Mouse (Mus musculus): ENCODE data around the gene Topaz1. TPM values are rescaled to one million over a fixed set of nuclear protein-coding genes. Genes with fewer than 3 reads are reported as not detected.

Topaz1 gene
- polyA plus RNA-seq, 2 experiments = not detected

- Histone ChIP-seq H3K4me1 (ENCODE audit: control insufficient read depth, insufficient read depth, low read length) (no peaks in the 10 kb centered on the region), H3K9me3 (ENCODE audit: control insufficient read depth, low read length) (no peaks in the 10 kb centered on the region), H3K27me3 (ENCODE audit: control insufficient read depth, insufficient read depth, low read length) (no peaks in the 10 kb centered on the region), H3K4me2 (replicated peaks; ENCODE audit: low read depth, low read length, severe bottlenecking) (no peak overlapping the region), H3K36me3 (ENCODE audit: control insufficient read depth, insufficient read depth, low read length) (no peaks in the 10 kb centered on the region), H3K27ac (replicated peaks; ENCODE audit: low read depth, low read length) (no peak overlapping the region), H3K4me3 (replicated peaks; ENCODE audit: low read length) (no peak overlapping the region), H3K9ac (ENCODE audit: low read depth, low read length, severe bottlenecking) (no peak overlapping the region)
- 75% methylated on average over 6 of the region's 7 CpGs for WGBS
- DNase-seq (ENCODE audit: low spot score) (no peak), ATAC-seq (ENCODE audit: low FRiP score, low read depth) (no peak)
- no peak for TF ChIP-seq POLR2A (IDR thresholded peaks at IDR 0.05; ENCODE audit: borderline replicate concordance, extremely low read depth, insufficient read depth, insufficient read length)
Observed at GRCm38 (mm10) chr9:122734934-122735333, 12.2 kb upstream of the Topaz1 start.

- peak; percentile 14 for DNase-seq (ENCODE audit: low spot score)
- TF ChIP-seq POLR2A (IDR thresholded peaks at IDR 0.05; ENCODE audit: borderline replicate concordance, extremely low read depth, insufficient read depth, insufficient read length) = no peak
- Histone ChIP-seq H3K4me3 (replicated peaks; ENCODE audit: low read length) (no peak overlapping the region), H3K9me3 (ENCODE audit: control insufficient read depth, low read length) (no peaks in the 10 kb centered on the region), H3K4me1 (ENCODE audit: control insufficient read depth, insufficient read depth, low read length) (no peaks in the 10 kb centered on the region), H3K36me3 (ENCODE audit: control insufficient read depth, insufficient read depth, low read length) (no peaks in the 10 kb centered on the region), H3K9ac (ENCODE audit: low read depth, low read length, severe bottlenecking) (no peak overlapping the region), H3K4me2 (replicated peaks; ENCODE audit: low read depth, low read length, severe bottlenecking) (no peak overlapping the region), H3K27me3 (ENCODE audit: control insufficient read depth, insufficient read depth, low read length) (no peaks in the 10 kb centered on the region), H3K27ac (replicated peaks; ENCODE audit: low read depth, low read length) (no peak overlapping the region)
- 63% methylated on average over 2 of the region's 2 CpGs for WGBS
- 0 out of 2 replicates have a peak, but pooled peaks have one; percentile 12 for ATAC-seq (ENCODE audit: low FRiP score, low read depth)
Observed at GRCm38 (mm10) chr9:122736001-122736400, 11.1 kb upstream of the Topaz1 start.

- DNase-seq (ENCODE audit: low spot score) (peak; percentile 90), ATAC-seq (ENCODE audit: low FRiP score, low read depth) (no peak)
- no peak for TF ChIP-seq POLR2A (IDR thresholded peaks at IDR 0.05; ENCODE audit: borderline replicate concordance, extremely low read depth, insufficient read depth, insufficient read length)
- H3K4me1 ChIP-seq (ENCODE audit: control insufficient read depth, insufficient read depth, low read length) = no peaks in the 10 kb centered on the region
- H3K4me3 ChIP-seq (replicated peaks; ENCODE audit: low read length) = no peak overlapping the region
- no peak overlapping the region for H3K9ac ChIP-seq (ENCODE audit: low read depth, low read length, severe bottlenecking)
- H3K27me3 ChIP-seq (ENCODE audit: control insufficient read depth, insufficient read depth, low read length) = no peaks in the 10 kb centered on the region
- WGBS = 13% methylated on average over 4 of the region's 4 CpGs
- H3K36me3 ChIP-seq (ENCODE audit: control insufficient read depth, insufficient read depth, low read length) = no peaks in the 10 kb centered on the region
- no peaks in the 10 kb centered on the region for H3K9me3 ChIP-seq (ENCODE audit: control insufficient read depth, low read length)
- no peak overlapping the region for H3K27ac ChIP-seq (replicated peaks; ENCODE audit: low read depth, low read length)
- H3K4me2 ChIP-seq (replicated peaks; ENCODE audit: low read depth, low read length, severe bottlenecking) = no peak overlapping the region
Observed at GRCm38 (mm10) chr9:122736742-122737141, 10.4 kb upstream of the Topaz1 start.

- ATAC-seq (ENCODE audit: low FRiP score, low read depth) (no peak), DNase-seq (ENCODE audit: low spot score) (no peak)
- no peaks in the 10 kb centered on the region for H3K9me3 ChIP-seq (ENCODE audit: control insufficient read depth, low read length)
- no peaks in the 10 kb centered on the region for H3K27me3 ChIP-seq (ENCODE audit: control insufficient read depth, insufficient read depth, low read length)
- no peak overlapping the region for H3K4me2 ChIP-seq (replicated peaks; ENCODE audit: low read depth, low read length, severe bottlenecking)
- no peaks in the 10 kb centered on the region for H3K36me3 ChIP-seq (ENCODE audit: control insufficient read depth, insufficient read depth, low read length)
- TF ChIP-seq POLR2A (IDR thresholded peaks at IDR 0.05; ENCODE audit: borderline replicate concordance, extremely low read depth, insufficient read depth, insufficient read length) = no peak
- no peak overlapping the region for H3K27ac ChIP-seq (replicated peaks; ENCODE audit: low read depth, low read length)
- no peaks in the 10 kb centered on the region for H3K4me1 ChIP-seq (ENCODE audit: control insufficient read depth, insufficient read depth, low read length)
- H3K9ac ChIP-seq (ENCODE audit: low read depth, low read length, severe bottlenecking) = no peak overlapping the region
- H3K4me3 ChIP-seq (replicated peaks; ENCODE audit: low read length) = no peak overlapping the region
- 68% methylated on average over 1 of the region's 1 CpGs for WGBS
Observed at GRCm38 (mm10) chr9:122745879-122746278, 1.3 kb upstream of the Topaz1 start.

GRCm38 (mm10) chr9:122757614-122758013 lies 10.5 kb downstream of the Topaz1 start:
- H3K36me3 ChIP-seq (ENCODE audit: control insufficient read depth, insufficient read depth, low read length) = no peaks in the 10 kb centered on the region
- H3K9me3 ChIP-seq (ENCODE audit: control insufficient read depth, low read length) = no peaks in the 10 kb centered on the region
- ATAC-seq (ENCODE audit: low FRiP score, low read depth) (no peak), DNase-seq (ENCODE audit: low spot score) (no peak)
- H3K27ac ChIP-seq (replicated peaks; ENCODE audit: low read depth, low read length) = no peak overlapping the region
- H3K9ac ChIP-seq (ENCODE audit: low read depth, low read length, severe bottlenecking) = no peak overlapping the region
- H3K4me3 ChIP-seq (replicated peaks; ENCODE audit: low read length) = no peak overlapping the region
- TF ChIP-seq POLR2A (IDR thresholded peaks at IDR 0.05; ENCODE audit: borderline replicate concordance, extremely low read depth, insufficient read depth, insufficient read length) = no peak
- no peaks in the 10 kb centered on the region for H3K27me3 ChIP-seq (ENCODE audit: control insufficient read depth, insufficient read depth, low read length)
- H3K4me1 ChIP-seq (ENCODE audit: control insufficient read depth, insufficient read depth, low read length) = no peaks in the 10 kb centered on the region
- 43% methylated on average over 2 of the region's 2 CpGs for WGBS
- H3K4me2 ChIP-seq (replicated peaks; ENCODE audit: low read depth, low read length, severe bottlenecking) = no peak overlapping the region

GRCm38 (mm10) chr9:122760111-122760510 lies 13.0 kb downstream of the Topaz1 start:
- TF ChIP-seq POLR2A (IDR thresholded peaks at IDR 0.05; ENCODE audit: borderline replicate concordance, extremely low read depth, insufficient read depth, insufficient read length) = no peak
- Histone ChIP-seq H3K4me3 (replicated peaks; ENCODE audit: low read length) (no peak overlapping the region), H3K27me3 (ENCODE audit: control insufficient read depth, insufficient read depth, low read length) (no peaks in the 10 kb centered on the region), H3K4me1 (ENCODE audit: control insufficient read depth, insufficient read depth, low read length) (no peaks in the 10 kb centered on the region), H3K36me3 (ENCODE audit: control insufficient read depth, insufficient read depth, low read length) (no peaks in the 10 kb centered on the region), H3K9me3 (ENCODE audit: control insufficient read depth, low read length) (no peaks in the 10 kb centered on the region), H3K4me2 (replicated peaks; ENCODE audit: low read depth, low read length, severe bottlenecking) (no peak overlapping the region), H3K9ac (ENCODE audit: low read depth, low read length, severe bottlenecking) (no peak overlapping the region), H3K27ac (replicated peaks; ENCODE audit: low read depth, low read length) (no peak overlapping the region)
- DNase-seq (ENCODE audit: low spot score) (no peak), ATAC-seq (ENCODE audit: low FRiP score, low read depth) (no peak)
